Mouse (Mus musculus) cortical plate, adult 2 months (tissue): ENCODE measurements at regions not wholly inside any gene's neighbourhood (a gene's known extent, or its start where the extent isn't known, plus 50 kb on each side); places are given as distances from the start of the nearest gene placed in this dataset.

Source experiments
- CTCF ChIP-seq: fragments of 200-500 bp; IDR thresholded peaks from 2 replicates; pipeline ENCODE4 v1.5.1; 2011; ENCODE audit warnings: mild to moderate bottlenecking, control low read depth, low read length; ENCODE audit not compliant: insufficient read depth; ENCODE audit errors: extremely low read depth
- POLR2A ChIP-seq: fragments of 200-500 bp; IDR thresholded peaks from 2 replicates; pipeline ENCODE4 v1.6.1; 2011; ENCODE audit warnings: mild to moderate bottlenecking, low read length, control low read depth; ENCODE audit not compliant: insufficient read depth; ENCODE audit errors: extremely low read depth

- TF ChIP-seq CTCF = no peak
- TF ChIP-seq POLR2A = no peak
Observed at GRCm38 (mm10) chr7:73279936-73280445, 95.3 kb upstream of the Rgma start.
